Mouse (Mus musculus): ENCODE measurements around the gene Pspn. TPM values are rescaled to one million over a fixed set of nuclear protein-coding genes. Genes with fewer than 3 reads are reported as not detected.
A peak's percentile ranks its signal among the peaks of the same experiment; 100 is the strongest.

Gene Pspn
- polyA plus RNA-seq, 1 experiment from 2014 or later = not detected

DNA sequence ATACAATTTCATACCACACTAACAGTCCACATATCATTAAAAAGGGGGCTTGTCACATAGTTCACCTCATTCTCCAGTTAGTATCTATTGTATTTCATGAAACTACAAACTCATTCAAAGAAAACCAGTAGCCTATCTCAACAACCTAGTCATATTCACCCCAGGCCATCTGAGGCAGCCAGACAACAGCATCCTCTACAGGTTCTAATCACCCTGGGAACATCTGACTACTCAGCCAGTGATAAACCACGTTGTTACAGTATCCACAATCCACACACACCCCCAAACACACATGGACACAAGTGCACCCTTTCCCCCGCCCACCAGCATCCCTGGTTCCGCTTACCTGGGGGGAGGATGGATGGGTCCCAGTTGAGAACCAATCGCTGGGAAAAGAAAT is 27.7 kb upstream of the Pspn start:
- no peak overlapping the region for H3K9ac ChIP-seq (ENCODE audit: low read depth, low read length)
- H3K4me2 ChIP-seq (ENCODE audit: low read depth, low read length) = no peak overlapping the region
- no peaks in the 10 kb centered on the region for H3K9me3 ChIP-seq (ENCODE audit: control insufficient read depth, low read length)
- 86% methylated on average over 4 of the region's 4 CpGs for WGBS
- no peak overlapping the region for H3K27ac ChIP-seq (ENCODE audit: low read length)
- H3K27me3 ChIP-seq (replicated peaks; ENCODE audit: control insufficient read depth, insufficient read depth, low read length) = no peaks in the 10 kb centered on the region
- H3K4me3 ChIP-seq (ENCODE audit: low read length) = no peak overlapping the region
- peaks cover 10% of the 10 kb centered on the region for H3K4me1 ChIP-seq (ENCODE audit: control insufficient read depth, insufficient read depth, low read length)
- ATAC-seq = no peak
- peaks cover 49% of the 10 kb centered on the region for H3K36me3 ChIP-seq (ENCODE audit: control insufficient read depth, insufficient read depth, low read length)

DNA sequence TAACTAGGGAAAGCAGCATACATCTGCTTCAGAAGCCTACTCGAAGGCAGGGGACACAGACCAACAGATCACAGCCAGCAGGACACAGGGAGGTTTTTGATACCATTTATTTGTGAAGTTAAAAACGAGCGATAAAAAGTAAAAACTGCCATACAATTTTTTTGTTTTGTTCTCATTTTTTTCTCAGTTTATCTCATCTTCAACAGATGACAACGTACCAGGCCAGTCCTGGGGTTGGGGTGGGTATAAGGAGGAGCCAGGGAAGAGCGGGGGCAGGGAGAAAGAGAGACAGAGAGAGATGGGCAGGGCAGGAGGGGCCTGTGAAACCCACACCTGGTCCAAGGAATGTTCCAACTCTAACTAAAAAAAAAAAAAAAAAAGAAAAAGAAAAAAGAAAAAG is 21.1 kb upstream of the Pspn start:
- no peaks in the 10 kb centered on the region for H3K4me1 ChIP-seq (ENCODE audit: control insufficient read depth, insufficient read depth, low read length)
- H3K4me2 ChIP-seq (ENCODE audit: low read depth, low read length) = no peak overlapping the region
- H3K36me3 ChIP-seq (ENCODE audit: control insufficient read depth, insufficient read depth, low read length) = peaks cover 37% of the 10 kb centered on the region
- no peak overlapping the region for H3K9ac ChIP-seq (ENCODE audit: low read depth, low read length)
- ATAC-seq = no peak
- no peaks in the 10 kb centered on the region for H3K9me3 ChIP-seq (ENCODE audit: control insufficient read depth, low read length)
- no peak overlapping the region for H3K4me3 ChIP-seq (ENCODE audit: low read length)
- H3K27ac ChIP-seq (ENCODE audit: low read length) = no peak overlapping the region
- 84% methylated on average over 5 of the region's 5 CpGs for WGBS
- no peaks in the 10 kb centered on the region for H3K27me3 ChIP-seq (replicated peaks; ENCODE audit: control insufficient read depth, insufficient read depth, low read length)

DNA sequence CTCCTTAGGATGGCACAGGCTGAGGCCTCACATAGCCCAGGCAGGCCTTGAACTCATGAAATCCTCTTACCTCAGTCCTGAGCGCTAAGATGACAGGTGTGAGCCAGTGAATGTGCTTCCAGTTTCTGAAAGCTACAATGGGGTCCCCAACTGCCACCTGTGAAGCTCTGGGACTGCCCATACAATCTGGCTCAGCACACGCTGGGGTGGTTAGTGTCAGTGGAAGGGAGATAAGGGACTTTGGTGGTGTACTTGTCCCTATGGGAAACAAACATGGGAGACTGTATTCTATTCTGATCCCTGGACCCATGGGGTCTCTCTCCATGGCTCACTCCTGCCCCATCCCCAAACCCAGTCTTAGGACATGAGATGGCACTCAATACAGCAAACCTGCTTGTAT is 19.9 kb upstream of the Pspn start:
- no peaks in the 10 kb centered on the region for H3K4me1 ChIP-seq (ENCODE audit: control insufficient read depth, insufficient read depth, low read length)
- 90% methylated on average over 2 of the region's 2 CpGs for WGBS
- H3K4me2 ChIP-seq (ENCODE audit: low read depth, low read length) = no peak overlapping the region
- H3K36me3 ChIP-seq (ENCODE audit: control insufficient read depth, insufficient read depth, low read length) = peaks cover 25% of the 10 kb centered on the region
- H3K9ac ChIP-seq (ENCODE audit: low read depth, low read length) = no peak overlapping the region
- no peaks in the 10 kb centered on the region for H3K27me3 ChIP-seq (replicated peaks; ENCODE audit: control insufficient read depth, insufficient read depth, low read length)
- H3K4me3 ChIP-seq (ENCODE audit: low read length) = no peak overlapping the region
- no peak for ATAC-seq
- H3K9me3 ChIP-seq (ENCODE audit: control insufficient read depth, low read length) = no peaks in the 10 kb centered on the region
- H3K27ac ChIP-seq (ENCODE audit: low read length) = no peak overlapping the region

DNA sequence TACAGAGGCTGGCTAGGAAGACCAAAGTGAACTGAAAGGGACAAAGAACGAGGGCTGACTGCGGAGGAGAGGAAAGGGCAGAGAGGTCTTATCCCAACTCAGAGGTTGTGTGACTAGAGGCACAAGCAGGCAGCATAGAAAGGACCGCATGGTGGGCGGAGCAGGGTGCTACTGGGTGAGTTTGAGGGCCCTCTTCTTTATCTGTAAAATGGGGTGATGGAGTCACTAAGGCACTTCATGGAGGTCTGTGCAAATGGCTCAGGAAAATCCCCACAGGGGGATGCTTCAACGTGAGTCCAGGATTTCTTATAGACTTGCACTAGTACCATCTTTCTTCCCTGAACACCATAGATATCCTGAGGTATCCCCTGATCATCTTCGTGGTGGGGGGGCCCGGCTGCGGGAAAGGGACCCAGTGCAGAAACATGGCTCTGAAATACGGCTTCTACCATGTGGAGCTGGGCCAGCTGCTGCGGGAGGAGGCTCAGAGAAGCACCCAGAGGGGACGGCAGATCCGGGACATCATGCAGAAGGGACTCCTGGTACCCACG is 12.5 kb upstream of the Pspn start:
- Histone ChIP-seq H3K27ac (ENCODE audit: low read length) (peak overlapping the region; percentile 93), H3K4me1 (ENCODE audit: control insufficient read depth, insufficient read depth, low read length) (peaks cover 14% of the 10 kb centered on the region), H3K4me3 (ENCODE audit: low read length) (peak overlapping the region; percentile 83), H3K9ac (ENCODE audit: low read depth, low read length) (peak overlapping the region; percentile 81; the same call in 1 of the 2 replicates), H3K36me3 (ENCODE audit: control insufficient read depth, insufficient read depth, low read length) (0 out of 2 replicates have a peak, but pooled peaks cover 6% of the 10 kb centered on the region), H3K9me3 (ENCODE audit: control insufficient read depth, low read length) (no peaks in the 10 kb centered on the region), H3K4me2 (ENCODE audit: low read depth, low read length) (peak overlapping the region; percentile 60), H3K27me3 (replicated peaks; ENCODE audit: control insufficient read depth, insufficient read depth, low read length) (no peaks in the 10 kb centered on the region)
- ATAC-seq = no peak
- WGBS = 69% methylated on average over 13 of the region's 13 CpGs

DNA sequence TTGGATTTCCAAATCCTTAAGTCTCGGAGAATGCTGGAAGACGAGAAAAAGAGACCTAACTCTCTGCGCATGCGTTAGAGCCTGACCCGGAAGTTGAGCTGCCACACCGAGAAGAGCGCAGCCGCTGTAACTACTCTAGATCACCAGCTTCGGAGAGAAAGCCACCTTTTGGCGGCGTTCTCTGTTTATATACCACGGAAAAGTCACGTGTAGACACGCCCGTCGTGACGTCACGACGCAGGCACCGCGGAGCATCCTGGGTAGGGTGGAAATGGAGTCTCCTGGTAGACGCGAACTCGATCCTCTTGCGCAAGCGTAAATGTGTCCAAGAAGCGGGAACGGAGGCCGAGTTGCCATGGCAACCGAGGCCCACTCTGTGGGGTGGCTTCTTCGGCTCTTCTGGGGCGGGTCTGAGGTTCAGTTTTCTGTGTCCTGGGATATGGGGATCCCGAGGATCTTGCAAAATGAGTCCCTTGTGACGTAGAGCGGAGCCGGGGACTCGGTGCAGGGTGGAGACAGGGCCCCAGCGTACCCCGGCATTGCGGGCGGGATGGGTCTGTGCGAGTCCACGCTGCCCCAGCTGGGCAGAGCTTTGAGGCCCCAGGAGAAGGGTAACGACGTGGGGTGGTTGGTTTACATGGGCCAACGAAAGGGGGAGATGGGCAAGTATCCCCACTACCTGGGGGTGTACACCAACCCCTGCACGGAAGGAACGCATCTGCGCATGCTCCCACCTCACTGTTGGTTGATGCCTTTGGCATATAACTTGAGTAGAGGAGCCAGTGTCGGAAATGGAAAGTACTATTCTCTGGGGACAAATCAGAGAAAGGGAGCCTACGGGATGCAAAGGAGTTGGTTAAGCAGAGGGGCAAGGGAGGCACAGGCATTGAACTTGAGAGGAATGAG is 11.7 kb upstream of the Pspn start, which contains the start of the genes Gtf2f1 and Gm17949:
Gtf2f1 (minus strand) TSS at position 53 of the 906 bp plus-strand sequence.
Gm17949 (plus strand) TSS at position 234 of the 906 bp plus-strand sequence.
- H3K27ac ChIP-seq (ENCODE audit: low read length) = peak within 1 kb of the TSS; percentile 93
- ATAC-seq = peak; percentile 93
- H3K9ac ChIP-seq (ENCODE audit: low read depth, low read length) = peak within 1 kb of the TSS; percentile 84
- peak within 1 kb of the TSS; percentile 83 for H3K4me3 ChIP-seq (ENCODE audit: low read length)
- peaks cover 14% of the 10 kb centered on the region for H3K4me1 ChIP-seq (ENCODE audit: control insufficient read depth, insufficient read depth, low read length)
- H3K4me2 ChIP-seq (ENCODE audit: low read depth, low read length) = peak within 1 kb of the TSS; percentile 78
- under 1% methylated on average over 51 of the region's 51 CpGs for WGBS
- H3K9me3 ChIP-seq (ENCODE audit: control insufficient read depth, low read length) = no peaks in the 10 kb centered on the region
- H3K27me3 ChIP-seq (replicated peaks; ENCODE audit: control insufficient read depth, insufficient read depth, low read length) = no peaks in the 10 kb centered on the region
- peaks cover 12% of the 10 kb centered on the region for H3K36me3 ChIP-seq (ENCODE audit: control insufficient read depth, insufficient read depth, low read length)

DNA sequence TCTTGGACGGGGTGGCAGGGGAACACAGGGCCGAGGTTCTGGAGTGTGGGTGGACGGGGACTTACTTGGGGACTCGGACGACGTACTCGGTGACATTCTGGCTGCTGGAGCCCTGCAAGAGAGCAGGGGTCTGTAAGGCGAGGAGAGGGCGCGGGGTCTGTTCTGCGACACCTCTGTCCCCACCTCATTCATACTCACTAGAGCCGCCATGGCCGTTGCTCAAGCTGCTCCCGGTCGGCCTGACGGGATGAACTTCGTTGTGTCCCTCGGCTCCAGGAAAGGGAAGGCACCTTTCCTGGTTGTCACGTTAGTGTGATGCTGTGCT is 11.1 kb upstream of the Pspn start:
- H3K27ac ChIP-seq (ENCODE audit: low read length) = peak overlapping the region; percentile 75
- peaks cover 16% of the 10 kb centered on the region for H3K36me3 ChIP-seq (ENCODE audit: control insufficient read depth, insufficient read depth, low read length)
- peak; percentile 65 for ATAC-seq
- no peaks in the 10 kb centered on the region for H3K9me3 ChIP-seq (ENCODE audit: control insufficient read depth, low read length)
- no peaks in the 10 kb centered on the region for H3K27me3 ChIP-seq (replicated peaks; ENCODE audit: control insufficient read depth, insufficient read depth, low read length)
- 0% methylated on average over 19 of the region's 19 CpGs for WGBS
- peak overlapping the region; percentile 78 for H3K4me2 ChIP-seq (ENCODE audit: low read depth, low read length)
- H3K9ac ChIP-seq (ENCODE audit: low read depth, low read length) = peak overlapping the region; percentile 84
- peaks cover 14% of the 10 kb centered on the region for H3K4me1 ChIP-seq (ENCODE audit: control insufficient read depth, insufficient read depth, low read length)
- H3K4me3 ChIP-seq (ENCODE audit: low read length) = peak overlapping the region; percentile 83

DNA sequence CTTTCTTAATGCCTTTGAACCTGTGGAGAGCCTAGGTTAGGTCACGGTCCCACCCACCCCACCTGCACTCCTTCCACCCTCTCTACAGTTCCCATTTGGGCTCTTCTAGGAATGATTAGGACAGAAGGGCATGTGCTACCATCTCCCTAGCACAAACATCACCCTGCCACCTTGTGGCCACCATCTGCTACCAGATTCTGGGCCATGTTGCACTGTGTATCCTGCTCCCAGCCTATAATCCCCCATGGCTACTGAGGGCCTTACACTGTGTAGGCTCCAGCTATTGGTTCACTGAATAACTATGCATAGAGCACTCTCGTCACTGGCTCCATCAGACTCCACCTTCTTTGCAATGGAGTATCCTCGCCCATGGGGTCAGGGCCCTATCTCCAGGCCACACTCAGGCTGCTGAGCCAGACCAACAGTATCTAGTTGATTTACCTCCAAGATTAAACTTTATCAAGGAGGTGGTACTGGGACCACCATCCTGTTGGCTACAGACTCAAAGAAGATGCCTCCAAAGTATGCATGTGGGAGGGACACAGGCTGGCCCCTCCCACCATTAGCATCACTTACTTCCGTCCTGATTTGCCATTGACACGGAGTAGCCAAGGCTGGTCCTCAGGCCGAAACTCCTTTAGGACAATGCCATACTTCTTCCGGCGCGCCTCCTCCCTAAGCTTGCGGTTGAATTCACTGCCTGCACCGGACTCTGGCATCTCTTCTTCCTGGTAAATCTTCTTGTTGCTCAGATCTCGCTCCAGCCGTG is 7.5 kb upstream of the Pspn start:
- H3K27me3 ChIP-seq (replicated peaks; ENCODE audit: control insufficient read depth, insufficient read depth, low read length) = no peaks in the 10 kb centered on the region
- H3K4me1 ChIP-seq (ENCODE audit: control insufficient read depth, insufficient read depth, low read length) = peaks cover 14% of the 10 kb centered on the region
- H3K4me3 ChIP-seq (ENCODE audit: low read length) = no peak overlapping the region
- no peak overlapping the region for H3K9ac ChIP-seq (ENCODE audit: low read depth, low read length)
- no peak for ATAC-seq
- no peaks in the 10 kb centered on the region for H3K9me3 ChIP-seq (ENCODE audit: control insufficient read depth, low read length)
- H3K27ac ChIP-seq (ENCODE audit: low read length) = no peak overlapping the region
- peaks cover 33% of the 10 kb centered on the region for H3K36me3 ChIP-seq (ENCODE audit: control insufficient read depth, insufficient read depth, low read length)
- no peak overlapping the region for H3K4me2 ChIP-seq (ENCODE audit: low read depth, low read length)
- WGBS = 92% methylated on average over 13 of the region's 13 CpGs

DNA sequence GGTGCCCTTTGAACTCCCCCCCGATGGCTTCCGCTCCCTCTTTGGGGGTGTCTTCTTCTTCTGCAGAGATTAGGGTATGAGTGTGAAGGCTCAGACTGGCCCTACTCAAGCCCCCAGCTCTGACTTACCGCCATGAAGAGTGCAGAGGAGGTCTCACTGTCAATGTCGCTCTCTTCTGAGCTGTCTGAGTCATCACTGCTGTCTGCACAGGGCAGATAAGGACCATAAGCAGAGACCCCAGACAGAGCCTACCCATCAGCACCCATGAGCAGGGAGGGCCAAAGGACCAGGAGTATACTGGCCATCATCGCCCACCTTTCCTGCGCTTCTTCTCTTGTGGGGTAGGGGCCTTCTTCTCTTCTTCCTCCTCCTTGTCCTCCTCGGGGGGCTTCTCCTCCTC is 4.2 kb upstream of the Pspn start:
- Histone ChIP-seq H3K36me3 (ENCODE audit: control insufficient read depth, insufficient read depth, low read length) (peaks cover 39% of the 10 kb centered on the region), H3K9ac (ENCODE audit: low read depth, low read length) (no peak overlapping the region), H3K4me1 (ENCODE audit: control insufficient read depth, insufficient read depth, low read length) (no peaks in the 10 kb centered on the region), H3K4me2 (ENCODE audit: low read depth, low read length) (no peak overlapping the region), H3K4me3 (ENCODE audit: low read length) (no peak overlapping the region), H3K27me3 (replicated peaks; ENCODE audit: control insufficient read depth, insufficient read depth, low read length) (no peaks in the 10 kb centered on the region), H3K9me3 (ENCODE audit: control insufficient read depth, low read length) (no peaks in the 10 kb centered on the region), H3K27ac (ENCODE audit: low read length) (no peak overlapping the region)
- WGBS = 93% methylated on average over 7 of the region's 7 CpGs
- no peak for ATAC-seq

DNA sequence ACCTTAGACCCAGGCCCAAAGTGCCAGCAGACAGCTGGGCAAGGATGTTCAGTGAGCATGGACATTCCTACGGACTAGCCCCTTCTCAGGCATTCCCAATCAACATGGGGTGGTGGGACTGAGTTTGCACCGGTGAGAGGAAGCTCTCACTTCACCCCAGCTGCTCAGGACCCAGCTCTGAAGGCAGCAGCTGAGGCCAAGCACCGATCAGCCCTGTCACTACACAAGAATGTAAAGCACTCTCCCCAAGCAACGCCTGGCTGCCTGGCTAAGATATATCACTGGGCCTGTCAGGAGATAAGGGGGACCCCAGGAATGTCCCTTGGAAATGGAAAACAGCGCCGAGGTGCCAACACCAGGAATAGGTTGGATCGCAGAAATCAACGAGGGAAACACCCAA is 1.4 kb upstream of the Pspn start:
- H3K36me3 ChIP-seq (ENCODE audit: control insufficient read depth, insufficient read depth, low read length) = peaks cover 25% of the 10 kb centered on the region
- H3K27me3 ChIP-seq (replicated peaks; ENCODE audit: control insufficient read depth, insufficient read depth, low read length) = no peaks in the 10 kb centered on the region
- no peak overlapping the region for H3K9ac ChIP-seq (ENCODE audit: low read depth, low read length)
- WGBS = 53% methylated on average over 8 of the region's 8 CpGs
- 0 out of 2 replicates have a peak, but pooled peaks cover 5% of the 10 kb centered on the region for H3K4me1 ChIP-seq (ENCODE audit: control insufficient read depth, insufficient read depth, low read length)
- no peak overlapping the region for H3K4me2 ChIP-seq (ENCODE audit: low read depth, low read length)
- no peak overlapping the region for H3K27ac ChIP-seq (ENCODE audit: low read length)
- no peak for ATAC-seq
- H3K4me3 ChIP-seq (ENCODE audit: low read length) = no peak overlapping the region
- H3K9me3 ChIP-seq (ENCODE audit: control insufficient read depth, low read length) = no peaks in the 10 kb centered on the region
